Mouse (Mus musculus) CH12.LX (cell line): ENCODE data around the gene Rbp4.

ENCODE experiments used
- CTCF ChIP-seq, 2 experiments: IDR thresholded peaks in 1 of 2; conservative IDR thresholded peaks in 1 of 2; 2 replicates each; pipeline ENCODE4 v1.5.1; 2011 to 2012; ENCODE audit warnings: low read depth in 2 of 2, low read length in 2 of 2, improper control_type of control experiment in 1 of 2, inconsistent platforms in 1 of 2, mild to moderate bottlenecking in 1 of 2, moderate library complexity in 1 of 2
- EP300 ChIP-seq: IDR thresholded peaks from 2 replicates; pipeline ENCODE4 v1.6.1; 2011; ENCODE audit warnings: low read length, improper control_type of control experiment
- HCFC1 ChIP-seq: IDR thresholded peaks from 2 replicates; pipeline ENCODE4 v1.6.1; 2012; ENCODE audit warnings: low read depth, mild to moderate bottlenecking, inconsistent platforms, low read length, improper control_type of control experiment
- MAX ChIP-seq: IDR thresholded peaks from 2 replicates; pipeline ENCODE4 v1.6.1; 2011; ENCODE audit warnings: low read length, improper control_type of control experiment
- USF1 ChIP-seq: IDR thresholded peaks from 2 replicates; pipeline ENCODE4 v1.6.1; 2014; ENCODE audit warnings: low read depth, mild to moderate bottlenecking, inconsistent platforms, low read length, improper control_type of control experiment

GRCm38 (mm10) chr19:38109506-38110242 lies 15.4 kb downstream of the Rbp4 start:
- TF ChIP-seq HCFC1 (no peak), EP300 (peak; percentile 49), USF1 (no peak), MAX (no peak), CTCF (conservative IDR thresholded peaks at IDR 0.05 in 1 of 2, IDR thresholded peaks at IDR 0.05 in 1 of 2; ENCODE audit: low read depth in 2 of 2, low read length in 2 of 2) (no peak)
